ENCODE assay signal across 19 mouse cellular contexts in genomic region chr9:69140144-69140543, GRCm38 (mm10).
A peak's percentile ranks its signal among the peaks of the same experiment; 100 is the strongest.
DNase-seq lines count a peak whose midpoint lies in the region; ATAC-seq and TF ChIP-seq lines count a peak whose summit lies in the region.
"Had no signal": no experiment of that assay in that cellular context is flagged by ENCODE, and none has a peak within 500 bp of the region (broad histone marks: within the 10 kb centered on the region; RNA-seq: fewer than 3 reads in every experiment).

No protein-coding gene starts in this region.

- no peaks in the 10 kb centered on the region for H3K9me3 ChIP-seq in kidney, postnatal 0 days (replicated peaks; ENCODE audit: low read length)
- no peaks in the 10 kb centered on the region for H3K9me3 ChIP-seq in midbrain, embryonic 10.5 days (replicated peaks)
- H3K9me3 ChIP-seq: embryonic facial prominence, embryonic 13.5 days; heart, embryonic 15.5 days; hindbrain, embryonic 10.5 days; megakaryocyte, embryonic 14.5 days had no signal

- no peak for ATAC-seq in kidney, postnatal 0 days (replicated peaks; ENCODE audit: low FRiP score, low read depth)
- ATAC-seq: forebrain, embryonic 14.5 days; hindbrain, postnatal 0 days; intestine, postnatal 0 days had no signal

- no peak overlapping the region for H3K27ac ChIP-seq in kidney, postnatal 0 days
- H3K27ac ChIP-seq in midbrain, embryonic 10.5 days (replicated peaks) = no peak overlapping the region
- H3K27ac ChIP-seq: embryonic facial prominence, embryonic 13.5 days; heart, embryonic 15.5 days; hindbrain, embryonic 10.5 days; hindbrain, postnatal 0 days had no signal

- H3K4me2 ChIP-seq in kidney, postnatal 0 days (ENCODE audit: low read length) = no peak overlapping the region
- H3K4me2 ChIP-seq: embryonic facial prominence, embryonic 13.5 days; heart, embryonic 15.5 days had no signal

- H3K36me3 ChIP-seq in kidney, postnatal 0 days (ENCODE audit: insufficient read depth, low read length) = no peaks in the 10 kb centered on the region
- no peaks in the 10 kb centered on the region for H3K36me3 ChIP-seq in midbrain, embryonic 10.5 days
- H3K36me3 ChIP-seq: embryonic facial prominence, embryonic 13.5 days; heart, embryonic 15.5 days; hindbrain, embryonic 10.5 days had no signal

- peak; percentile 46 for DNase-seq in kidney, postnatal 0 days (ENCODE audit: low spot score)
- DNase-seq in kidney, adult 8-10 months = no peak
- peak; percentile 27 to 62 for DNase-seq in kidney, postnatal 25 days
- peak; percentile 18 to 29 for DNase-seq in kidney, postnatal 4 days
- DNase-seq in lung, postnatal 36 days = peak; percentile 49
- no peak for DNase-seq in midbrain, embryonic 10.5 days (ENCODE audit: low spot score)
- no peak for DNase-seq in right cerebral cortex, adult 2 months (ENCODE audit: low spot score in 2 of 2)
- DNase-seq: adrenal gland, adult 2 months; cerebellum, adult 8-10 months; gastrocnemius, postnatal 25 days; right cerebral cortex, adult 18-20 months; thymus, postnatal 14 days had no signal

- no peaks in the 10 kb centered on the region; the same call in 1 of the 2 replicates for H3K4me1 ChIP-seq in kidney, postnatal 0 days (replicated peaks; ENCODE audit: insufficient read depth, low read length)
- H3K4me1 ChIP-seq in midbrain, embryonic 10.5 days = peaks cover 6% of the 10 kb centered on the region; the same call in 1 of the 2 replicates

- no peak overlapping the region for H3K9ac ChIP-seq in kidney, postnatal 0 days (ENCODE audit: low read depth, low read length)
- H3K9ac ChIP-seq: embryonic facial prominence, embryonic 13.5 days; heart, embryonic 15.5 days had no signal

- WGBS in kidney, postnatal 0 days = 32% methylated on average over 6 of the region's 6 CpGs
- whole genome bisulfite sequencing in midbrain, embryonic 10.5 days = 85% methylated on average over 6 of the region's 6 CpGs

- no peaks in the 10 kb centered on the region for H3K27me3 ChIP-seq in kidney, postnatal 0 days (ENCODE audit: insufficient read depth, low read length)
- no peaks in the 10 kb centered on the region for H3K27me3 ChIP-seq in midbrain, embryonic 10.5 days (ENCODE audit: low read depth, poor library complexity, severe bottlenecking)

- TF ChIP-seq CTCF in kidney, postnatal 0 days (IDR thresholded peaks at IDR 0.05; ENCODE audit: low read depth) = no peak

- no peak overlapping the region for H3K4me3 ChIP-seq in kidney, postnatal 0 days (replicated peaks; ENCODE audit: low read depth, low read length)
- no peak overlapping the region for H3K4me3 ChIP-seq in midbrain, embryonic 10.5 days
- H3K4me3 ChIP-seq: embryonic facial prominence, embryonic 13.5 days; heart, embryonic 15.5 days; hindbrain, embryonic 10.5 days; megakaryocyte, embryonic 14.5 days had no signal

Comparison
In these comparisons a context has a peak if more than half of its experiments do, and no peak if none do; other contexts are left out.
1. DNase-seq: peak in kidney, postnatal 0 days (single experiment), kidney, postnatal 25 days (2 of 2), kidney, postnatal 4 days (2 of 2) and lung, postnatal 36 days (single experiment); none in kidney, adult 8-10 months (0 of 2), midbrain, embryonic 10.5 days (single experiment) and right cerebral cortex, adult 2 months (0 of 2).